Mouse (Mus musculus): ENCODE measurements around the gene Golt1b. TPM values are rescaled to one million over a fixed set of nuclear protein-coding genes. Genes with fewer than 3 reads are reported as not detected.
A peak's percentile ranks its signal among the peaks of the same experiment; 100 is the strongest.

Gene Golt1b
- polyA plus RNA-seq, 1 experiment from 2014 or later = 107 TPM

GRCm38 (mm10) chr6:142366473-142367018 lies 20.5 kb upstream of the Golt1b start:
- Histone ChIP-seq H3K9me3 (ENCODE audit: low read depth, low read length) (no peaks in the 10 kb centered on the region), H3K27me3 (ENCODE audit: insufficient read depth, low read length) (no peaks in the 10 kb centered on the region), H3K4me1 (ENCODE audit: insufficient read depth) (no peaks in the 10 kb centered on the region), H3K36me3 (ENCODE audit: insufficient read depth) (peaks cover 63% of the 10 kb centered on the region), H3K4me2 (no peak overlapping the region), H3K27ac (ENCODE audit: low read depth) (no peak overlapping the region), H3K4me3 (ENCODE audit: low read depth, low read length) (no peak overlapping the region), H3K9ac (no peak overlapping the region)
- DNase-seq (no peak), ATAC-seq (ENCODE audit: insufficient read depth) (no peak)
- WGBS = 87% methylated on average over 10 of the region's 10 CpGs
- no peak for TF ChIP-seq CTCF (IDR thresholded peaks at IDR 0.05; ENCODE audit: low read depth)

- H3K27ac ChIP-seq (ENCODE audit: low read depth) = no peak overlapping the region
- H3K9me3 ChIP-seq (ENCODE audit: low read depth, low read length) = no peaks in the 10 kb centered on the region
- no peaks in the 10 kb centered on the region for H3K27me3 ChIP-seq (ENCODE audit: insufficient read depth, low read length)
- H3K4me3 ChIP-seq (ENCODE audit: low read depth, low read length) = no peak overlapping the region
- no peak for TF ChIP-seq CTCF (IDR thresholded peaks at IDR 0.05; ENCODE audit: low read depth)
- no peaks in the 10 kb centered on the region for H3K4me1 ChIP-seq (ENCODE audit: insufficient read depth)
- H3K4me2 ChIP-seq = no peak overlapping the region
- no peak overlapping the region for H3K9ac ChIP-seq
- WGBS = 83% methylated on average over 3 of the region's 3 CpGs
- H3K36me3 ChIP-seq (ENCODE audit: insufficient read depth) = peaks cover 69% of the 10 kb centered on the region
- DNase-seq = no peak
- ATAC-seq (ENCODE audit: insufficient read depth) = no peak
Measured at GRCm38 (mm10) chr6:142367565-142367964, 19.5 kb upstream of the Golt1b start.

DNA sequence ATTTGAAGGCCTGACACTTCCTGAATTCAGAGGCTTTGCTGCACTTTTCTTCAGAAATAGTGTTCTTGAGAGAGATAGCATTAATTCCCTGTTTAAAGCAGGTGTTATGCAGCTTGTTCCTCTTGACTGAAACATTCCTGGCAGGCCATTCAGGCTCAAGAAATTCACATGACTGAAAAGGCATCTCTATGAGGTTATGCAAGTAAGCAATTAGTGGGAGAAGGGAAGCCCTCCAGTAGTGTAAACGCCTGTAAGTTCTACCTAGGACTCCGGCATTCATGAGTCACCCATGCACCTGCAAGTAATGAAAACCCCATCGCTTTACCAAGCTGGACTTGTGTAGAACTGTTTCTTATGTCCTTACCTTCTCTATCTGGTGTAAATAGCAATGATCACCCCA lies 17.5 kb upstream of the Golt1b start:
- H3K27me3 ChIP-seq (ENCODE audit: insufficient read depth, low read length) = no peaks in the 10 kb centered on the region
- peaks cover 66% of the 10 kb centered on the region for H3K36me3 ChIP-seq (ENCODE audit: insufficient read depth)
- DNase-seq (no peak), ATAC-seq (ENCODE audit: insufficient read depth) (no peak)
- H3K27ac ChIP-seq (ENCODE audit: low read depth) = no peak overlapping the region
- TF ChIP-seq CTCF (IDR thresholded peaks at IDR 0.05; ENCODE audit: low read depth) = no peak
- H3K4me1 ChIP-seq (ENCODE audit: insufficient read depth) = no peaks in the 10 kb centered on the region
- H3K9me3 ChIP-seq (ENCODE audit: low read depth, low read length) = no peaks in the 10 kb centered on the region
- H3K4me2 ChIP-seq = no peak overlapping the region
- H3K9ac ChIP-seq = no peak overlapping the region
- WGBS = 87% methylated on average over 3 of the region's 3 CpGs
- no peak overlapping the region for H3K4me3 ChIP-seq (ENCODE audit: low read depth, low read length)

GRCm38 (mm10) chr6:142377081-142377480 lies 9.9 kb upstream of the Golt1b start:
- ATAC-seq (ENCODE audit: insufficient read depth) (no peak), DNase-seq (no peak)
- Histone ChIP-seq H3K27me3 (ENCODE audit: insufficient read depth, low read length) (no peaks in the 10 kb centered on the region), H3K9me3 (ENCODE audit: low read depth, low read length) (no peaks in the 10 kb centered on the region), H3K27ac (ENCODE audit: low read depth) (no peak overlapping the region), H3K36me3 (ENCODE audit: insufficient read depth) (peaks cover 37% of the 10 kb centered on the region), H3K4me3 (ENCODE audit: low read depth, low read length) (no peak overlapping the region), H3K4me1 (ENCODE audit: insufficient read depth) (no peaks in the 10 kb centered on the region), H3K4me2 (no peak overlapping the region), H3K9ac (no peak overlapping the region)
- TF ChIP-seq CTCF (IDR thresholded peaks at IDR 0.05; ENCODE audit: low read depth) = no peak
- WGBS = 78% methylated on average over 1 of the region's 1 CpGs

GRCm38 (mm10) chr6:142378576-142379330 lies 8.3 kb upstream of the Golt1b start:
- H3K4me1 ChIP-seq (ENCODE audit: insufficient read depth) = no peaks in the 10 kb centered on the region
- ATAC-seq (ENCODE audit: insufficient read depth) (no peak), DNase-seq (no peak)
- 71% methylated on average over 8 of the region's 8 CpGs for WGBS
- peaks cover 24% of the 10 kb centered on the region for H3K36me3 ChIP-seq (ENCODE audit: insufficient read depth)
- H3K4me2 ChIP-seq = no peak overlapping the region
- H3K27me3 ChIP-seq (ENCODE audit: insufficient read depth, low read length) = no peaks in the 10 kb centered on the region
- H3K9ac ChIP-seq = no peak overlapping the region
- TF ChIP-seq CTCF (IDR thresholded peaks at IDR 0.05; ENCODE audit: low read depth) = no peak
- no peak overlapping the region for H3K4me3 ChIP-seq (ENCODE audit: low read depth, low read length)
- no peaks in the 10 kb centered on the region for H3K9me3 ChIP-seq (ENCODE audit: low read depth, low read length)
- no peak overlapping the region for H3K27ac ChIP-seq (ENCODE audit: low read depth)

DNA sequence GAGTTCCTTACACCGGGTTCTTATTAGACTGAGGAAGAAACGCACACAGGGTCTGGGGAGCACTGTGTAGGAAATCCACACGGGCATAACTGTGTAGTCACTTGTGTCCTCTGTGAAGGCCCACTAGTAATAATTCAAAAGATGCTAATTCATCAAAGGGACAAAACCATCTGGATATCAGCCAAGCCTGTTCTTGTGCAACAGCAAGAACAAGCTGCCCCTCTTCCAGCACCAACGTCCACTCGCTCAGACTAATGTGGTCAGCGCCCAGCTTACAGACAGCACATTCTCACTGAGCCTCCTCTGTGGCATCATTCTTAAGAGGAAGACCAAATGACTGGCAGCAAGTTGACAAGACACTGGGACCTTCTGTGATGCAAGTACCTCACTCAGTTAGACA lies 7.1 kb upstream of the Golt1b start:
- H3K9ac ChIP-seq = no peak overlapping the region
- no peak for TF ChIP-seq CTCF (IDR thresholded peaks at IDR 0.05; ENCODE audit: low read depth)
- 73% methylated on average over 6 of the region's 6 CpGs for WGBS
- H3K4me3 ChIP-seq (ENCODE audit: low read depth, low read length) = no peak overlapping the region
- no peaks in the 10 kb centered on the region for H3K27me3 ChIP-seq (ENCODE audit: insufficient read depth, low read length)
- no peak overlapping the region for H3K27ac ChIP-seq (ENCODE audit: low read depth)
- H3K4me2 ChIP-seq = no peak overlapping the region
- no peak for ATAC-seq (ENCODE audit: insufficient read depth)
- H3K36me3 ChIP-seq (ENCODE audit: insufficient read depth) = peaks cover 16% of the 10 kb centered on the region
- peak; percentile 10 for DNase-seq
- no peaks in the 10 kb centered on the region for H3K9me3 ChIP-seq (ENCODE audit: low read depth, low read length)
- no peaks in the 10 kb centered on the region for H3K4me1 ChIP-seq (ENCODE audit: insufficient read depth)

- ATAC-seq (ENCODE audit: insufficient read depth) (no peak), DNase-seq (no peak)
- Histone ChIP-seq H3K4me3 (ENCODE audit: low read depth, low read length) (no peak overlapping the region), H3K4me2 (no peak overlapping the region), H3K9me3 (ENCODE audit: low read depth, low read length) (no peaks in the 10 kb centered on the region), H3K36me3 (ENCODE audit: insufficient read depth) (peaks cover under 1% of the 10 kb centered on the region; the same call in 1 of the 2 replicates), H3K27ac (ENCODE audit: low read depth) (no peak overlapping the region), H3K27me3 (ENCODE audit: insufficient read depth, low read length) (no peaks in the 10 kb centered on the region), H3K4me1 (ENCODE audit: insufficient read depth) (no peaks in the 10 kb centered on the region), H3K9ac (no peak overlapping the region)
- TF ChIP-seq CTCF (IDR thresholded peaks at IDR 0.05; ENCODE audit: low read depth) = no peak
- WGBS = 83% methylated on average over 7 of the region's 7 CpGs
Measured at GRCm38 (mm10) chr6:142381615-142382014, 5.4 kb upstream of the Golt1b start.
